Mouse (Mus musculus): ENCODE results near the gene Prrx1. TPM values are rescaled to one million over a fixed set of nuclear protein-coding genes. Genes with fewer than 3 reads are reported as not detected.

Prrx1 gene
- polyA plus RNA-seq, 1 experiment, result 1.0 TPM

- Histone ChIP-seq H3K36me3 (ENCODE audit: control insufficient read depth, insufficient read depth, low read length) (no peaks in the 10 kb centered on the region), H3K4me1 (ENCODE audit: control insufficient read depth, insufficient read depth, low read length) (no peaks in the 10 kb centered on the region), H3K27ac (ENCODE audit: control insufficient read depth, insufficient read depth, low read depth, low read length) (no peak overlapping the region), H3K27me3 (ENCODE audit: control insufficient read depth, insufficient read depth, low read length) (no peaks in the 10 kb centered on the region), H3K4me3 (ENCODE audit: control insufficient read depth, low read depth, low read length) (no peak overlapping the region)
- TF ChIP-seq CTCF (IDR thresholded peaks at IDR 0.05; ENCODE audit: control insufficient read depth, insufficient read depth, insufficient replicate concordance, low read depth, low read length) (no peak), POLR2A (IDR thresholded peaks at IDR 0.05; ENCODE audit: control insufficient read depth, low read depth, low read length) (no peak)
These were observed 24.3 kb upstream of the Prrx1 start for GRCm38 (mm10) chr1:163337821-163338220.

GRCm38 (mm10) chr1:163327279-163327678 lies 13.8 kb upstream of the Prrx1 start:
- TF ChIP-seq CTCF (IDR thresholded peaks at IDR 0.05; ENCODE audit: control insufficient read depth, insufficient read depth, insufficient replicate concordance, low read depth, low read length) (no peak), POLR2A (IDR thresholded peaks at IDR 0.05; ENCODE audit: control insufficient read depth, low read depth, low read length) (no peak)
- Histone ChIP-seq H3K27me3 (ENCODE audit: control insufficient read depth, insufficient read depth, low read length) (no peaks in the 10 kb centered on the region), H3K4me1 (ENCODE audit: control insufficient read depth, insufficient read depth, low read length) (no peaks in the 10 kb centered on the region), H3K4me3 (ENCODE audit: control insufficient read depth, low read depth, low read length) (no peak overlapping the region), H3K27ac (ENCODE audit: control insufficient read depth, insufficient read depth, low read depth, low read length) (no peak overlapping the region), H3K36me3 (ENCODE audit: control insufficient read depth, insufficient read depth, low read length) (no peaks in the 10 kb centered on the region)

- Histone ChIP-seq H3K36me3 (ENCODE audit: control insufficient read depth, insufficient read depth, low read length) (no peaks in the 10 kb centered on the region), H3K4me1 (ENCODE audit: control insufficient read depth, insufficient read depth, low read length) (no peaks in the 10 kb centered on the region), H3K27ac (ENCODE audit: control insufficient read depth, insufficient read depth, low read depth, low read length) (no peak overlapping the region), H3K4me3 (ENCODE audit: control insufficient read depth, low read depth, low read length) (no peak overlapping the region), H3K27me3 (ENCODE audit: control insufficient read depth, insufficient read depth, low read length) (no peaks in the 10 kb centered on the region)
- no peak for TF ChIP-seq POLR2A (IDR thresholded peaks at IDR 0.05; ENCODE audit: control insufficient read depth, low read depth, low read length)
- TF ChIP-seq CTCF (IDR thresholded peaks at IDR 0.05; ENCODE audit: control insufficient read depth, insufficient read depth, insufficient replicate concordance, low read depth, low read length), result no peak
These were observed 6.4 kb upstream of the Prrx1 start for GRCm38 (mm10) chr1:163319669-163320571.

GRCm38 (mm10) chr1:163316920-163317319 lies 3.4 kb upstream of the Prrx1 start:
- Histone ChIP-seq H3K27ac (ENCODE audit: control insufficient read depth, insufficient read depth, low read depth, low read length) (no peak overlapping the region), H3K27me3 (ENCODE audit: control insufficient read depth, insufficient read depth, low read length) (no peaks in the 10 kb centered on the region; the same call in 1 of the 2 replicates), H3K4me1 (ENCODE audit: control insufficient read depth, insufficient read depth, low read length) (peaks cover 8% of the 10 kb centered on the region), H3K36me3 (ENCODE audit: control insufficient read depth, insufficient read depth, low read length) (no peaks in the 10 kb centered on the region), H3K4me3 (ENCODE audit: control insufficient read depth, low read depth, low read length) (no peak overlapping the region)
- TF ChIP-seq POLR2A (IDR thresholded peaks at IDR 0.05; ENCODE audit: control insufficient read depth, low read depth, low read length) (no peak), CTCF (IDR thresholded peaks at IDR 0.05; ENCODE audit: control insufficient read depth, insufficient read depth, insufficient replicate concordance, low read depth, low read length) (no peak)

GRCm38 (mm10) chr1:163314829-163315301 lies 1.4 kb upstream of the Prrx1 start:
- peaks cover 9% of the 10 kb centered on the region for H3K4me1 ChIP-seq (ENCODE audit: control insufficient read depth, insufficient read depth, low read length)
- H3K27ac ChIP-seq (ENCODE audit: control insufficient read depth, insufficient read depth, low read depth, low read length), result no peak overlapping the region
- H3K36me3 ChIP-seq (ENCODE audit: control insufficient read depth, insufficient read depth, low read length), result no peaks in the 10 kb centered on the region
- H3K4me3 ChIP-seq (ENCODE audit: control insufficient read depth, low read depth, low read length), result no peak overlapping the region
- TF ChIP-seq POLR2A (IDR thresholded peaks at IDR 0.05; ENCODE audit: control insufficient read depth, low read depth, low read length) (no peak), CTCF (IDR thresholded peaks at IDR 0.05; ENCODE audit: control insufficient read depth, insufficient read depth, insufficient replicate concordance, low read depth, low read length) (no peak)
- H3K27me3 ChIP-seq (ENCODE audit: control insufficient read depth, insufficient read depth, low read length), result no peaks in the 10 kb centered on the region; the same call in 1 of the 2 replicates

- H3K4me3 ChIP-seq (ENCODE audit: control insufficient read depth, low read depth, low read length), result no peak overlapping the region
- no peak overlapping the region for H3K27ac ChIP-seq (ENCODE audit: control insufficient read depth, insufficient read depth, low read depth, low read length)
- H3K4me1 ChIP-seq (ENCODE audit: control insufficient read depth, insufficient read depth, low read length), result peaks cover 9% of the 10 kb centered on the region
- H3K27me3 ChIP-seq (ENCODE audit: control insufficient read depth, insufficient read depth, low read length), result no peaks in the 10 kb centered on the region; the same call in 1 of the 2 replicates
- TF ChIP-seq CTCF (IDR thresholded peaks at IDR 0.05; ENCODE audit: control insufficient read depth, insufficient read depth, insufficient replicate concordance, low read depth, low read length) (no peak), POLR2A (IDR thresholded peaks at IDR 0.05; ENCODE audit: control insufficient read depth, low read depth, low read length) (no peak)
- no peaks in the 10 kb centered on the region for H3K36me3 ChIP-seq (ENCODE audit: control insufficient read depth, insufficient read depth, low read length)
These were observed 613 bp upstream of the Prrx1 start for GRCm38 (mm10) chr1:163313921-163314725.
